Mouse (Mus musculus): ENCODE measurements around the gene Slf2. TPM values are rescaled to one million over a fixed set of nuclear protein-coding genes. Genes with fewer than 3 reads are reported as not detected.

Slf2 gene
- polyA plus RNA-seq, 1 experiment from 2014 or later: 57.3 TPM

DNA sequence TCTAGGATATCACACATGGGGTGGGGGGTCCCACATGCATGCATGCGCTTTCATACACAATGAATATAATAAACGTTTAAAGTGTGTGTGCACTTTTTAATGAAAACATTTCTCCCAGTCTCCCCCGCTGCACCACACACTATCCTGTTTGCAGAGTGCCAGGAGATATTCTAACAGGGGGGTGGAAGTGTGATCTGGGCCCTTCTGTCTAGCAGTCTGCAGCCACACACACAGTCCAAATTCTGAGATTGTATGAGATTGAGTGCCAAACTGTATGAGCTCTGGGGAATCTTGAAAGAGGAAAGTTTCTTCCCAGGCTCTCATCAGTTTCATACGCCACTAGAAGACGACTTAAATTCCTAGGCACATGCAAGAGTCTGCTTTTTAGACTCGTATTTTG is 56.9 kb downstream of the Slf2 start:
- H3K9ac ChIP-seq (replicated peaks; ENCODE audit: low read length): no peak overlapping the region
- 60% methylated on average over 6 of the region's 6 CpGs for WGBS
- DNase-seq (ENCODE audit: low spot score): no peak

DNA sequence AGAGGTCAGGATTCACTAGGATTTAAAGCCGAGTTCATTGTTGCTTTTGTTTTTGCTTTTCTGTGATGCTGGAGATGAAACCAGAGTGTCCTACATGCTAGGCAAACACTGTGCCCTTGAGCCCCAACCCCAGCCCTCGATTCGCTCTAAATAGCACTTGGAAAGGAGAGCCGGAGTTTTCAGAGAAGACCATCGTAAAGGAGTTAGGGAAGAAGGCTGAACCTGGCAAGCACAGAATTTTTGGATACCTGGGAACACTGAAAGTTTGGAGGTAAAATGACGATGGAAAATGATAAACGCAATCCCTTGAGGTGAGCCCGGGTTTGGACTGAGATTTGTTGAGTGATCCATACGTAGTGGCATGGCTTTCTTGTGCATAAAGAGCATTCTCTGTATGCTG is 57.4 kb downstream of the Slf2 start:
- H3K9ac ChIP-seq (replicated peaks; ENCODE audit: low read length): peak overlapping the region; percentile 74
- H3K9me3 ChIP-seq (replicated peaks; ENCODE audit: control insufficient read depth, low read length): no peaks in the 10 kb centered on the region
- H3K4me2 ChIP-seq (ENCODE audit: low read depth, low read length): peak overlapping the region; percentile 97; the same call in 1 of the 2 replicates
- no peak overlapping the region for H3K27ac ChIP-seq (replicated peaks; ENCODE audit: low read depth, low read length)
- ATAC-seq (replicated peaks; ENCODE audit: insufficient number of reproducible peaks, low FRiP score, low TSS enrichment, low read depth): no peak
- H3K4me3 ChIP-seq (ENCODE audit: low read depth, low read length): peak overlapping the region; percentile 73
- WGBS: 31% methylated on average over 9 of the region's 9 CpGs
- no peaks in the 10 kb centered on the region for H3K27me3 ChIP-seq (ENCODE audit: control insufficient read depth, insufficient read depth, low read length)
- DNase-seq (ENCODE audit: low spot score): no peak
- H3K4me1 ChIP-seq (ENCODE audit: control insufficient read depth, insufficient read depth, low read length): no peaks in the 10 kb centered on the region; the same call in 1 of the 2 replicates
- H3K36me3 ChIP-seq (replicated peaks; ENCODE audit: control insufficient read depth, insufficient read depth, low read depth, low read length): no peaks in the 10 kb centered on the region; the same call in 1 of the 2 replicates

More for the DNA sequence above, 56.9 kb downstream of the Slf2 start:
- H3K4me1 ChIP-seq (ENCODE audit: control insufficient read depth, insufficient read depth, low read length): no peaks in the 10 kb centered on the region; the same call in 1 of the 2 replicates
- no peak overlapping the region for H3K27ac ChIP-seq (replicated peaks; ENCODE audit: low read depth, low read length)
- no peaks in the 10 kb centered on the region for H3K27me3 ChIP-seq (ENCODE audit: control insufficient read depth, insufficient read depth, low read length)
- H3K36me3 ChIP-seq (replicated peaks; ENCODE audit: control insufficient read depth, insufficient read depth, low read depth, low read length): no peaks in the 10 kb centered on the region; the same call in 1 of the 2 replicates
- no peak overlapping the region for H3K4me3 ChIP-seq (ENCODE audit: low read depth, low read length)
- ATAC-seq (replicated peaks; ENCODE audit: insufficient number of reproducible peaks, low FRiP score, low TSS enrichment, low read depth): no peak
- no peak overlapping the region for H3K4me2 ChIP-seq (ENCODE audit: low read depth, low read length)
- no peaks in the 10 kb centered on the region for H3K9me3 ChIP-seq (replicated peaks; ENCODE audit: control insufficient read depth, low read length)

DNA sequence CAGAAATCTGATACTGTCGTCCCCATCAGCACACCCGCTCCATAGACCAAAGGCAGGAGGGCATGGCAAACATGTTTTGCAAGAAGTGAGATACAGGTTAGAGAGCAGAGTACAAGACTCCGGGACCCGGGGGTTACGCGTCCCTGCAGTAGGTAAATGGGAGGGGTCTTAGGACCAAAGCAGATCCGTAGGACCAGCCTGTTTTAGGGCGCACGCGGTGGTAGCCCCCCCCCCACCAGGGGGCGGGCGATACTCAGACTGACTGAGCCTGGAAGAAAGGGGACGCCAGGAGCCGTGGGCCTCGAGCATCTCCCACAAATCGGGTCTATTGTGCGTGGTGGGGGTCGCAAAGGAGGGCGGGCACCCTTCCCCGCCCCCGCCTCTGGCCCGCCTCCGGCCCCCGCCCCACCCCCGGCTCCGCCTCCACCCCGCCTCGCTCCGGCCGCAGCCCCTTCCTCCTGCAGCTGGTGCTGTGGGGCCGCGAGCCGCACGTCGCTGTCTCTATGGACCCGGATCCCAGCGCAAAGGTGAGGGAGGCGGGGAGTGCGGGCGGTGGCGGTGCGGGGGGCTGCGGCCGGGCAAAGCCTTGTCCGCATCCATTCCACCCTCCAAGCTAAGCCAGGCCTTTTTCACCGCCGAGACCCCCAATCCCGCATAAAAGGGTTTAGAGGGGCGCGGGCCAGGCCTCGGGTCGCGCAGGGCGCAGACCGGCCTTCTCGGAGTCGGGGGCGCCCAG is 58.0 kb downstream of the Slf2 start, which contains the start of gene Sema4g:
Gene Sema4g, plus strand, starts transcription at position 271 of the 736 bp plus-strand sequence.
- no peaks in the 10 kb centered on the region; the same call in 1 of the 2 replicates for H3K36me3 ChIP-seq (replicated peaks; ENCODE audit: control insufficient read depth, insufficient read depth, low read depth, low read length)
- no peak within 1 kb of the TSS; the same call in 1 of the 2 replicates for H3K27ac ChIP-seq (replicated peaks; ENCODE audit: low read depth, low read length)
- H3K9ac ChIP-seq (replicated peaks; ENCODE audit: low read length): peak within 1 kb of the TSS; percentile 74
- ATAC-seq (replicated peaks; ENCODE audit: insufficient number of reproducible peaks, low FRiP score, low TSS enrichment, low read depth) (peak; percentile 63), DNase-seq (ENCODE audit: low spot score) (peak; percentile 76)
- peak within 1 kb of the TSS; percentile 73 for H3K4me3 ChIP-seq (ENCODE audit: low read depth, low read length)
- no peaks in the 10 kb centered on the region for H3K9me3 ChIP-seq (replicated peaks; ENCODE audit: control insufficient read depth, low read length)
- H3K27me3 ChIP-seq (ENCODE audit: control insufficient read depth, insufficient read depth, low read length): no peaks in the 10 kb centered on the region
- peak within 1 kb of the TSS; percentile 97 for H3K4me2 ChIP-seq (ENCODE audit: low read depth, low read length)
- under 1% methylated on average over 56 of the region's 58 CpGs for WGBS
- H3K4me1 ChIP-seq (ENCODE audit: control insufficient read depth, insufficient read depth, low read length): no peaks in the 10 kb centered on the region; the same call in 1 of the 2 replicates

DNA sequence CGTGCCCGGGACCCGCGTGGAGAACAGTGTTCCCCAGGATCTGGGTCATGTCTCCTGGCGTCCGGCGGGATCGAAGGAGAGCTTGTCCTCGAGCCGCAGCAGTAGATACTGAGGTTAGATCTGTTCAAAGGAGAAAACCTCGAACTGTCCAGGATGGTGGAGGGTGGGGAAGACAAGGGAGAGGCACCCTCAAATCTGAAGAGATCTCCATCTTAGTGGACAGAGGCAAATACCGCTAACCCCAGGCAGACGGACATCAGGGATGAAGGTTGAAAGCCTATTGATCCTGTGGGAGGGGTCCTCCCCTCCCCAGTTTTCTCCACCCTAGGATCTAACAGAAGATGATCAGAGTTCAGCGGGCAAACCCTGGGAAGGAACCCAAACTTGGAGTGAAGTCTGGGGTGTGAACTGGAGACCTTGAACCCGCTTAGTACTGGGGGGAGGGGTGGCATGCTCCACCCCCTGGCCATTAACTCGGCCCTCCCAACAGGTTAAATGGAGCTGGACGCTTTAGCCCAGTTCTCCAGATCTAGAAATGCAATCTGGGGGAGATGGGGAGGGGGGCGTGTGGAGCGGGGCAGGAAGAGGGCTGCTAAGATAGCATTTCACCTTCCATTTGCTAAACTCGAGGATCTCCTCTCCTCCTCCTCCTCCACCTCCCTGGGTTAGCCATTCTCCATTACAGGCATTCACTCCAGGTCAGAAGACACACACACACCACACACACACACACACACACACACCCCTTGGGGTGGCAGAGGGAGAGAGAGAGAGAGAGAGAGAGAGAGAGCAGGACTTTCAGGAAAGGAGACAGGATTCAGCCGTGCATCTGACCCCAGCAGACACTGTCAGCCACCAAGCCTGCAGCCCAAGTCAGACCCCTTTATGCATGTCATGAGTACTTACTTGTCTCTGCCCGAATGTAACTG is 58.9 kb downstream of the Slf2 start:
- H3K4me1 ChIP-seq (ENCODE audit: control insufficient read depth, insufficient read depth, low read length): no peaks in the 10 kb centered on the region; the same call in 1 of the 2 replicates
- 5% methylated on average over 22 of the region's 22 CpGs for WGBS
- H3K4me2 ChIP-seq (ENCODE audit: low read depth, low read length): peak overlapping the region; percentile 97
- ATAC-seq (replicated peaks; ENCODE audit: insufficient number of reproducible peaks, low FRiP score, low TSS enrichment, low read depth) (peak; percentile 32), DNase-seq (ENCODE audit: low spot score) (peak; percentile 16)
- H3K27ac ChIP-seq (replicated peaks; ENCODE audit: low read depth, low read length): no peak overlapping the region
- H3K4me3 ChIP-seq (ENCODE audit: low read depth, low read length): peak overlapping the region; percentile 73
- no peaks in the 10 kb centered on the region; the same call in 1 of the 2 replicates for H3K36me3 ChIP-seq (replicated peaks; ENCODE audit: control insufficient read depth, insufficient read depth, low read depth, low read length)
- no peaks in the 10 kb centered on the region for H3K27me3 ChIP-seq (ENCODE audit: control insufficient read depth, insufficient read depth, low read length)
- peak overlapping the region; percentile 74 for H3K9ac ChIP-seq (replicated peaks; ENCODE audit: low read length)
- H3K9me3 ChIP-seq (replicated peaks; ENCODE audit: control insufficient read depth, low read length): no peaks in the 10 kb centered on the region

DNA sequence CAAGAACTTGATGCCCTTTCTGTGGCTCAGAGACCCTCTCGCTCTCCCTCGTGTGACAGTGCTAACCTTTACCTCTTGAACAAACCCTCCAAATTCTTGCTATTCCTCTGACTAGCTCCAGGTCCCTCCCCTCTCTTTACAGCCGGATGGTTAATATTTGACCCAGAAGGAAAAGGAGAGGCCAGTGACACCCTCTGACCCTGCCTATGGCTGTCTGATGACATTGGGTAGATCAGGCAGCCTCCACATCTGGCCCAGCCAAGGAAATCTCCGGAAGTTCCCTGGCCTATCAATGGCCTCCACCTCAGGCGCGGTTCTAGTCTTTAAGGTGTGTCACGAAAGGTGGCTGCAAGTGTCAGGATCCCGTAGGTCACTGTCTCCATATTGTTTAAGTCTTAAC is 60.1 kb downstream of the Slf2 start:
- Histone ChIP-seq H3K27me3 (ENCODE audit: control insufficient read depth, insufficient read depth, low read length) (no peaks in the 10 kb centered on the region), H3K4me3 (ENCODE audit: low read depth, low read length) (no peak overlapping the region), H3K27ac (replicated peaks; ENCODE audit: low read depth, low read length) (no peak overlapping the region), H3K4me2 (ENCODE audit: low read depth, low read length) (no peak overlapping the region), H3K36me3 (replicated peaks; ENCODE audit: control insufficient read depth, insufficient read depth, low read depth, low read length) (no peaks in the 10 kb centered on the region; the same call in 1 of the 2 replicates), H3K9me3 (replicated peaks; ENCODE audit: control insufficient read depth, low read length) (no peaks in the 10 kb centered on the region), H3K4me1 (ENCODE audit: control insufficient read depth, insufficient read depth, low read length) (no peaks in the 10 kb centered on the region; the same call in 1 of the 2 replicates), H3K9ac (replicated peaks; ENCODE audit: low read length) (no peak overlapping the region)
- ATAC-seq (replicated peaks; ENCODE audit: insufficient number of reproducible peaks, low FRiP score, low TSS enrichment, low read depth) (no peak), DNase-seq (ENCODE audit: low spot score) (no peak)
- WGBS: 77% methylated on average over 8 of the region's 8 CpGs

DNA sequence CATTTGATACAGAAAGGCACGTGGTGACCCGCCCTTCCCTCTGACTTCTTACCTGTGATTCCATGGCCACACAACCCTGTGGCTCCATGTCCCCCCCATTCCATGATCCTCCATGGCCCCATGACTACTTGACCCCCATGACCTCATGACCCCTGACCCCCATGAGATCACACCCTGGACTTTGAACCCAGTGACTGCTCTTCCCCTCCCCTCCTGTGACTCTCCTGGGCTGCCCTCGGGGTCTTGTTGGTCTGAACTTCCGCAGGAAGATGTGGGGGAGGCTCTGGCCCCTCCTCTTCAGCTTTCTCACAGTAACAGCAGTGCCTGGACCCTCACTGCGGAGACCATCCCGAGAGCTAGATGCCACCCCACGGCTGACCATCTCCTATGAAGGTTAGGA is 61.3 kb downstream of the Slf2 start:
- Histone ChIP-seq H3K27ac (replicated peaks; ENCODE audit: low read depth, low read length) (no peak overlapping the region), H3K4me1 (ENCODE audit: control insufficient read depth, insufficient read depth, low read length) (no peaks in the 10 kb centered on the region; the same call in 1 of the 2 replicates), H3K36me3 (replicated peaks; ENCODE audit: control insufficient read depth, insufficient read depth, low read depth, low read length) (no peaks in the 10 kb centered on the region; the same call in 1 of the 2 replicates), H3K9me3 (replicated peaks; ENCODE audit: control insufficient read depth, low read length) (no peaks in the 10 kb centered on the region), H3K27me3 (ENCODE audit: control insufficient read depth, insufficient read depth, low read length) (no peaks in the 10 kb centered on the region), H3K4me3 (ENCODE audit: low read depth, low read length) (no peak overlapping the region), H3K4me2 (ENCODE audit: low read depth, low read length) (no peak overlapping the region), H3K9ac (replicated peaks; ENCODE audit: low read length) (no peak overlapping the region)
- no peak for ATAC-seq (replicated peaks; ENCODE audit: insufficient number of reproducible peaks, low FRiP score, low TSS enrichment, low read depth)
- DNase-seq (ENCODE audit: low spot score): no peak
- WGBS: 33% methylated on average over 7 of the region's 7 CpGs

DNA sequence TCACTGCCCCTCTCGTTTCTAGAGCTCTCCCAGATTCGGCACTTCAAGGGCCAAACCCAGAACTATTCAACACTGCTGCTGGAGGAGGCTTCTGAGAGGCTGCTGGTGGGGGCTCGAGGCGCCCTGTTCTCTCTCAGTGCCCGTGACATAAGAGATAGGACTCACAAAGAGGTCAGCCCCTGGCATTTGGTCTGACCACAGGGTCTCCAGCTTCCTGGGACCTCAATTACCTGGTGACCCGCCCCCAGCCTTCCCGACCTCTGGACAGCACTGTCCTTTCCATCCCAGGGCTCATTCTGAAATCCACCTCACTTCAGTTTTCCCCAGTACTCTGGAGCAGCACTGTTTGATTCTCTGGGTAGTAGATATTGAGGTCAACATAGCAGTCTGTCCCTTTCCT is 61.8 kb downstream of the Slf2 start:
- no peak overlapping the region for H3K9ac ChIP-seq (replicated peaks; ENCODE audit: low read length)
- ATAC-seq (replicated peaks; ENCODE audit: insufficient number of reproducible peaks, low FRiP score, low TSS enrichment, low read depth) (no peak), DNase-seq (ENCODE audit: low spot score) (no peak)
- H3K36me3 ChIP-seq (replicated peaks; ENCODE audit: control insufficient read depth, insufficient read depth, low read depth, low read length): no peaks in the 10 kb centered on the region; the same call in 1 of the 2 replicates
- WGBS: 49% methylated on average over 7 of the region's 7 CpGs
- no peaks in the 10 kb centered on the region for H3K27me3 ChIP-seq (ENCODE audit: control insufficient read depth, insufficient read depth, low read length)
- no peak overlapping the region for H3K4me3 ChIP-seq (ENCODE audit: low read depth, low read length)
- H3K27ac ChIP-seq (replicated peaks; ENCODE audit: low read depth, low read length): no peak overlapping the region
- H3K9me3 ChIP-seq (replicated peaks; ENCODE audit: control insufficient read depth, low read length): no peaks in the 10 kb centered on the region
- H3K4me1 ChIP-seq (ENCODE audit: control insufficient read depth, insufficient read depth, low read length): no peaks in the 10 kb centered on the region; the same call in 1 of the 2 replicates
- no peak overlapping the region for H3K4me2 ChIP-seq (ENCODE audit: low read depth, low read length)

Data from embryonic facial prominence, embryonic 11.5 days (tissue).